Mouse (Mus musculus): ENCODE data around the gene Akt3.

Gene Akt3

DNA sequence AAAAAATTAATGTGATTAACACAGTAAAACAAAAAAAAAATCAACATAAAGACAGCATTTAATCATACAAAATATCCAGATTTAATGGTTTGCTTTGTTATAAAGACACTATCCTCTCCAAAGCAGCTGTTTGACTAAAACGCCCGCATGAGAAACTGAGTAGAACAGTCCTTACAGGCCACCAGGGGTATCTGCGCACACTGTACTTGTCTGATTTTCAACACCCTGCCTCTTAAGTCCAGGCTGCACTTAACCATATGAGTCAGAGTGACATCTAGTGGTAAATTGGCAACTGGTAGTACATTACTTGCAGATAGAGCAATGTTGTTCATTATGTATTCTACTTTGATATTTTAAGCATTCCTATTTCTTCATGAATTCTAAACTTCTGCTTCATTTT, 69.3 kb downstream of the Akt3 start:
- DNase-seq (ENCODE audit: low spot score in 2 of 2), result peak; percentile 23 to 58

DNA sequence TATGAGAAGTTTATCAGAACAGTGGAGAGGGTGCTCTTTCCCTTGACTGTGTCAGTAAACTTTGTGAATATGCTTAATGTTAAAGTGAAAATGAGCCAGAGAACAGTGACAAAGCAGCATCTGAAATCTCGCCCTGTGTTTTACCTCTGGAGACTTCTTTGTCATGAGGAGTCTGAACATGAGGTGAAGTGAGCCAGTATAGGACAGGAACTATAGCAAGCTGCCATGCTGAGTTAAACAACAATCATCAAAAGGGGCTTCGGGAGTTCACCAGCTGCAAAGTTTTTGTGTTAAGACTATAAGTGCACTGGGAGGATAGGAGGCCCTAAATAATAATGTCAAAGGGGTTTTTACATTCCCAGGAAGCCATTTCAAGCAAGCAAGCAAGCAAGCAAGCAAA, 71.3 kb downstream of the Akt3 start:
- no peak for DNase-seq (ENCODE audit: low spot score in 2 of 2)

DNA sequence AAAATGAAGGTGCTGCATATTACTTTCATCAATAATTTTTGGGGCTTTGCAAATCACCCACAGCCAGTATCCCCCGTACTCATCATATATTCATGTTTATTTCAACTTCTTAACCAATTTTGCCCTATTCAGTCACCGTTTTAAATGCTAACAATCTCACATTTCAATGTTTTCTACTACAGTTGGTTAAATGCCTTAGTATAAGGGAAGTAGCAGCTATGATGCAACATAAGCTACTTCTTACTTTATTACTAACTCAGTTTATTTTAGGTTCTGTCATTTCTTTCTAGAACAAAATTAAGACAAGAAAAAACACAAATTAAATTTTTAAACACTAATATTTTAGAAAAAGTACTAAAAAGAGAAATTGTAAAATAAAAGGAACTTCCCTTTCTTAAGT, 78.4 kb downstream of the Akt3 start:
- no peak for DNase-seq (ENCODE audit: low spot score in 2 of 2)

DNA sequence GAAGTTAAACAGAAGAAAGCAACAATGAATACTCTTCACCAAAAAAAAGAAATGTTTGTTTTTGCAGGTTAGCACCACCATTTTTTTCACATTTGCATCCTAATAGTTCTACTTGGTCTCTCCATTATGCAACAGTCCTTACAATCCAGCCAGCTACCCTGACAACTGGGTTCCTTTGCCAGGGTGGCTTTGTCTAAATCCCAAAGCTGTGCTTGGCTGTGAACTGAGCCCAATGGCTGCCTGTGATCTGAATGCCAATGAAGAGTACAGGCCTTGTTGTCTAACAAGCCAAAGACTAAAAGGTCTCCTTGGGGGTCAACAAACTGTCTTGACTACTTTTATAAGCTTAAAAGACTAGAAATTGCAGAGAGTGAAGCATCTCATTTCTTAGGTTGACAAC, 82.6 kb downstream of the Akt3 start:
- no peak for DNase-seq (ENCODE audit: low spot score in 2 of 2)

DNA sequence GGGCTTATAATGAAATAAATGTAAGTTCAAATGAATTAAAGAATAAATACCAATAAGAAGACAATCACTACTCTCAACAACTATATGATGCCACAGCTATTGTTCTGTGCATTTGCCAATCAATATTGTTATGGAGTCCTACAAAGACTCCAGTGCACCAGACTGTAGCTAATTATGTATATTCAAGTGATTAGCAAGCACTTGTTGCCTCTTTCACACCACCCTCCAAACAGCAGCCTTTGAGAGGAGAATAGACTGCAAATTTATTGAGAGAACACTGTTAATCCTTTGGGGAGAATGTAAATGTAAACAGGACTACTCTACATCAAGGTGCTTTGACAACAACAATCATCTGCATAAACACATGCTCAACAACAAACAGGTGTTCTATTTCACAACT, 86.7 kb downstream of the Akt3 start:
- DNase-seq (ENCODE audit: low spot score in 2 of 2), result no peak

DNA sequence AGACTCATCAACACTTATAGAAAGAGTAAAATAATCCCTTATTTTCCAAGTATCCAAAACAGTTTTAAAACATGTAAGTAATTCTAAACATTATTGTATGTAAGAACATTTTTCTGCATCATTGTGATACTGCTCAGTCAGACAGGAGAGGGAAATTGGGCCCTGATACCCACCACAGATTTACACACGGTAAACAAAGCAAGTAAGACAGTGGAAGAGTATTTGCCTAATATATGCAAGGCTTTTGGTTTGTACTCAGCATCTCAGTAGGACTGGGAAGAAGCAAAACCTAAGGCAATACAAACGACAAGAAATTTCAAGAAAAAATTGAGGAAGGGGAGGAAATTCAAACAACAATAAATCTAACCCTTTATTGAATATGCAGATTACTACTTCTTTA, 92.2 kb downstream of the Akt3 start:
- no peak for DNase-seq (ENCODE audit: low spot score in 2 of 2)

DNA sequence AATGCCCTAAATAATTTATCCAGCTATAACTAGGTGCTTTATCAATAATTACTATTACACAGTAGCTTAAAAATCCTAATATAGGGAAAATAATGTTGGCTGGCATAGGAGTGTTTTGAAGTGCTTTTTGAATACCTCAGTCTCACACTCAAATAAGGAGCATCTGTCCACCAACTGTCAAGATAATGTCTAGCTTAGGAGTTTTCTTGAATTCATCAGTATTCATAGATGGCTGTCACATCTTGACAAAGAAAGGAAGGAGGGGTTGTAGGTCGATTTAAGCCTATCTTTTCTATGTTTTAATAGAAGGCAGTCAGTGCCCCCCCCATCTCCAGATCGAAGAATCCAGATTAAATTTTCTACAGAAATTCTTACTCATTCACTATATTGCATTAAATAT, 92.7 kb downstream of the Akt3 start:
- no peak for DNase-seq (ENCODE audit: low spot score in 2 of 2)

DNA sequence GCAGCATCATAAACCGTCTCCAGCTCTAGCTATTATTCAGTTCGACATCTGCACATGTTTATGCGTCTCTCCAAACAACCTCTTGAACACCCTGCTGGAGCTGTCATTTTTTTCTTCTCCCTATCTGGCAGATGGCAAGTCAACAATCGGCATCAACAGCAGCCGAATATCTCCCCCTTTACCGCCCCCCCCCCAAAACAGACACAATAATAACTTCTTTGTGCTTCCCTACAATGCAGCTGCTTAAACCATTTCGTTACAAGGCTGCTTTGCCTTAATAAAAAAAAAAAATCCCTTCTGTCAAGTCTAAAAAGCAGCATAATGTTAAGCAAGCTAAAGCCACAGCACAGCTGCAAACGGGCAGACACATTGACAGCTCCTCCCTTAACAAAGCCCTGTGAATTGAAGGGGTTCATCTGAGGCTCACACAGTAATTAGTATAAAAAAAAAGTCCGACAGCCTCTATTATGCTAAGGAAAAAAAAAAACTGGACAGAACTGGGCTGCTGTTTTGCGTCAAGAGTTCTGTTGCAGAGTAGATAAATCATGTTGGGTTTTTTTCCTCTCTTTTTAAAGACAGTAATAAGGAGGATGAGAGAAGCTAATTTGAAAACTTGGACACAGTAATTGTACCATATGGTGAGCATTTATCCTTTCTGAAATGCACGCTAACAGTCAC, 107.5 kb downstream of the Akt3 start:
- DNase-seq (ENCODE audit: low spot score in 2 of 2), result no peak

DNA sequence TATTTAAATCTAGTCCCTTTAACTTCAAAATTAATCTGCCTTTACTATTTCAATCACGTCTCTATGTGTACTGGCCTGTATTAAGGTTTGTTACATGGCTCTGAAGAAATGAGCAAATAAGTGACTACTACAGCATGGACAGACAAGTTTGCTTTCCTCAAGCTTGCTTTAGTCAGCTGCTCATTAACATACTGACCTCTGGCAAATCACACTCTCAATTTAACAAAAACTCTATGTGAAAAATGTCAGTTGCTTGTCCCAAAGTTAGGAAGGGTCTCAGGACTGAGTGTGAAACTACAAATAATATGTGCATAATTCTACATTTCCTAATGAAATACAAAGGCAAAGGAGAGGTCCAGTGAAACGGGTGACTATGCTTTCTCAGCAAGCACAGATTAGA, 109.3 kb downstream of the Akt3 start:
- DNase-seq (ENCODE audit: low spot score in 2 of 2), result no peak

DNA sequence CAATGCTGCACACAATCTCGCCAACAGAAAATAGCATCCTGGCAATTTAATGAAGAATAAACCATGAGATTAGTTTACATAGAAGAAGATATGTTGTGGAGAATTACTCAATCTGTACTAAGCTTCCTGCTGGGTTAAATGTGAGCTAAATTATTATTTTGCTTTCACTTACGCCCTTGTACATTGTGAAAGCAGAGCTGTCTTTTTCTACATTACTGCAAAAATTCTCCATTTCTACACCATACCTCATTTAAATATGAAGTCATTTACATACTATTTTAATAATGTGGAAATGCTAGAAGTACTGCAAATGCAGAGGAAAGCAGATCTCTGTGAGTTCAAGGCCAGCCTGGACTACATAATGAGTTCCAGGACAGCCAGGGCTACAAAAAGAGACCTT, 116.5 kb downstream of the Akt3 start:
- DNase-seq (ENCODE audit: low spot score in 2 of 2), result no peak

DNA sequence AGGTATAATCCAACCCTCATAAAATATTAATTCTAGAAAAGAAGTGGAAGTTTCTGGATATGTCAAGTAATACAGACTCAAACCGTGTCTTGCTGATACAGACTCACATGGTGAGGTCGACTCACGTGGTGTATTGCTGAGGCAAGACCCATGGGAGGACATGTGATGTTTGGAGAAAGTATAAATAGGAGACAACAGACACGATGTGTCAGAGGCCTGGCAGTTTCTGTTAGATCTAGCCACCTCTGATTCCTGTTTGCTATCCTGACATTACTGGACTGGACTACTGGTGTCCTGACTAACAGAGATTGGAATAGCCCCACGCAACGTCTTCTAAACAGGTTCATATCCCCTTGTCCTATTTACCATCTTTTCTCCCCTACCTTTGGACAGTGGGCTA, 118.4 kb downstream of the Akt3 start:
- no peak for DNase-seq (ENCODE audit: low spot score in 2 of 2)

DNA sequence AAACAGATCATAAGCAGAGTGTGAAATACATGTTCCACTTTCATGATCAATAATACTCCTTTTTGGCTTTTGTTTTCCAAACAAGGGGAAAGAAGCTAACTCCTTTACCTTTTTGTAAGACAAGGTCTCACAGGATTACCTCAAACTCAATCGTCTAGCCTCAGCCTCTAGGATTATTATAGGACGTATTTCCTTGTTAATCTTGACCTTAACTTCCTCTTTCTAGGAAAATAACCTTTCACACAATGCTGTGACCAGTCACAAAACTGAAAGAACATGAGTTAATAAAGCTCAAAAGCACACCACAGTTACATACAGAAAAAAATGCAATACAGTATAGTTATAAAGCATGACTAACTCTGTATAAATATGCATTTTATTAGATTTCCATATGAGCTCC, 126.5 kb downstream of the Akt3 start:
- no peak for DNase-seq (ENCODE audit: low spot score in 2 of 2)

DNA sequence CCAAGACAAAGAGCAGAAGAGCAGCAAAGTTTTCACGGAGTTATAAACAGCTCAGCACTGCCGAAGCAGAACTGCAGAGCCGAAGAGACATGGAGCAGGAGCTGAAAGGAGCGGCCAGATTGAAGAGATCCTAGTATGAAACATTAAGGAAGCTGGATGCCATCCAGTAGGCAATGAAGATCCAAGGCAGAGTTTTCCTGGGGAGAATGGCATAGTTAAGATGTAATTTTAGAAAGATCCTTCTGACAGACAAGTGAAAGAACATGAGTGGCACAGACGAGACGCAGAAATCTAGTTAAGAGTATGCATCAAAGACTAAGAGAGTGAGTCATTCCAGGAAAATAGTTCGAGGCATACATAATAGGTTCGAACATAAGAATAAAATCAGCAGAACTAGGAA, 131.3 kb downstream of the Akt3 start:
- DNase-seq (ENCODE audit: low spot score in 2 of 2), result no peak

DNA sequence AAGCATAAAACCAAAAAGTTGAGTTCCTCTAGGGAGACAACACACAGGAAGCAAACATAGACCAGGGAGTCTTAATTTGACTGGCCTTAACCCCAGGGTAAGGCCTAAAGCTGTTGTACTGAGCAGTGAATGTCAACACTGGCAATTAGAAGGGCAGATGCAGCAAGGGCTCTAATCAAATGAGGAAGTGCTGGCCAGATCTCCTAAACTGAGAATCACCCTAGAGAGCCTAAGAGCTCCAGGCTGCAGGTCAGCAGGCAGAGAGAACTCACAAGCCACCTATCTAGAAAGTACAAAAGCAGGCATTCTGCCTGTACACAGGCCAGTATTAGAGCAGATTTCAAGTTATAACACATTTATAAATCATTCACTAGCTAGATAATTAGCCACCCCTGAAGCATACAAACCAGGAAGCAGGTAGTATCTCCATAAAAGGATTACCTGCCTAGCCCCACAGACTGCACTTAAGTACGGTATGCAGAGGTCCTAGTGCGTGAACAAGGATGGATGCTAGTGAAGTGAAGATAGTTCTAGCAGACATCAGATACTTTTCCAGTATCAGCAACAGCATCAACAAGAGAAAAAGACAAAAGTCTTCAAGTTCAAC, 147.2 kb downstream of the Akt3 start:
- DNase-seq (ENCODE audit: low spot score in 2 of 2), result no peak

DNA sequence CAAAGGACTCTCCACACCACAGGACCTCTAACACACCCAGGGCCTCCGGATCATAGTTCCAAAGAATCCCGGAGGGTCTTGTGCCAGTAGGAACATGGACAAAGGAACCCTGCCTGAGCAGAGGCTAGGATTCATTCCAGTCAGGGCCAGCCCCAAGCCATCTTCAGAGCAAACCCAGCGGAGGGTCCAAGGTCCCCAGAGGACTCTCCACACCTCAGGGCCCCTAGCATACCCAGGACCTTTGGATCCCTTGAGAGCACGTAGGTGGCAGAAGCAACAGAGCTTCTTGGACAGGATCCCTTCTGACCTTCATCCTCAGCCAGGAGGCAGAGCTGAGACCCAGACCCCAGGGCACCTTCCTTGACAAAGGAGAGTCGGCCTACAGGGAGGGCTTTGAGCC, 167.5 kb downstream of the Akt3 start:
- no peak for DNase-seq (ENCODE audit: low spot score in 2 of 2)

DNA sequence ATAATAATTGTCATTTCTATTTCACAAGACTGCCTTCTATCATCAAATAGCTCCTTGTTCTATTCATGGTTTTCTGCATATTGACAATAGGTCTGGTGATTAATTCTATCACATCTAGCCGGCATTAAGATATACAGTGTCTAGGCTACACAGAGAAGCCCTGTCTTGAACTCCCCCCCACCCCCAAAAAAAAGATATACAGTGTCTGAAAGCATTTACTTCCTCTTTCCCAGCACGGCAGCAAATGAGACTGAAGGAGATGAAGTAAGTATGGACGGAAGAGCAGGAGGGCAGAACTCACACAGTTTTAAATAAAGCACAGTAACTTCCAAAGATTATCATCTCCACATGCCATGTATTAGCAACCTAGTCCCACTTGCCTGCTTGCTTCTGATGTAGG, 168.5 kb downstream of the Akt3 start:
- DNase-seq (ENCODE audit: low spot score in 2 of 2), result no peak

DNA sequence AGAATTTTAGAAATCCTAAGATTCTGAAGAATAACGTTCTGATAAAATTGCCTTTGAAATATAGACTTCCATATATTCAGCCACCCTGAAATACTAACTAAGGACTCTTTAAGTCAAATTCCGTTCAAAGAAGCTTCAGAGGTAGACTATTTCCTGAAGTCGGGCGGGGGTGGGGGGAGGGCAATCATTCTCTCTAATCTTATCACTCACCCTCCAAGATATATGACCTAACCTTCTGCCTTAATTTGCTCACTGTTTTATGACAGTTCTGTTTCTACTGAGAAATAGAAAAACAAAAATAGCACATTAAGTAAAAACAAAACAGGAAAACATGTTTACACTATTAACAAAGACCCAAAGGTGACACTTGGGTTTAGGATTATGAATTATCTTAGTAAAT, 169.0 kb downstream of the Akt3 start:
- DNase-seq (ENCODE audit: low spot score in 2 of 2), result no peak

DNA sequence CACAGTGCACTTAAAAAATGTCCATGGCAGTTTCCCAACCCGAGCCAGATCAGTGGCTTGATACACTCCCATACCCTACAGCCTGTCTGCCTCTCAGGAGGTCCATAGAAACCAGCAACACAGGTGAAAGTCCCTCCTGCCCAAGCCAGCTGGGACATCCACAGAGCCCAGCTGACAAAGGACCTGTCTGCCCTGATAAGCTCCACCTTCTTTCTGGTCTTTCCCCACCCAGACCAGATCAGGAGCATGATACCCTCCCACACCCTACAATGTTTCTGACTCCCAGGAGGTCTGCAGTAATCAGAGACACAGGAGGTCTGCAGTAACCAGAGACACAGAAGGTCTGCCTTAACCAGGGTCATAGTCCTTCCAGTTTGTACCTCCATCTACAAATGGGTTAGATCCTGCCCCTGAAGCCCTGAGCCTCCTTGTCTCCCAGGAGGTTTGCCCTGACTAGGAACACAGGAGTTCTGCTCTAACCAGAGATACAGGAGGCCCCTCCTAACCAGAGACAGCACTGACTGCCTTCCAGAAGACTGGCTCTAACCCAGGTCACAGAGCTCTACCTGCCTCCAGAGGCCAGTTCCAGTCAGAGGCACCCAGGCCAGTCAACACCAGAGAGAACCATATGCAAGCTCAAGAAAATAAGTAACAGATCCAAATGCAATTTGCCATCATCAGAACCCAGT, 175.9 kb downstream of the Akt3 start:
- no peak for DNase-seq (ENCODE audit: low spot score in 2 of 2)

DNA sequence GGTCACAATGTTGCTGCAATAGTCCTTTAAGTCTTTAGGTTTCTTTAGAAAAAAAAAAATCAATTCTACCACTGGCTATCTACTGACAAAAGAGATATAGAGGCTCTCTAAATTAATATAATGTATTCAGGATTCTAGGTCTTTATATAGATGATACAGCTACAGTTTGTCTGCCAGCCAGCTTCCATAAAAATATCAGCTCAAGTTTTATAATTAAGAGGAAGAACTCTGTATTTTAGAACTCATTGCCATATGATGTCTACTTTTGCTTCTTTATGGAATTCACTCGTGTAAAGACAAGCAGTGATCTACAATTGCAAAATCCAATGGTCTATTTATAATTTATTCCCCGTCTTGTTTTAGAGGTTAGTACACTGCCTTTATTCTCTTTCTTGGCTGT, 188.8 kb downstream of the Akt3 start:
- no peak for DNase-seq (ENCODE audit: low spot score in 2 of 2)

DNA sequence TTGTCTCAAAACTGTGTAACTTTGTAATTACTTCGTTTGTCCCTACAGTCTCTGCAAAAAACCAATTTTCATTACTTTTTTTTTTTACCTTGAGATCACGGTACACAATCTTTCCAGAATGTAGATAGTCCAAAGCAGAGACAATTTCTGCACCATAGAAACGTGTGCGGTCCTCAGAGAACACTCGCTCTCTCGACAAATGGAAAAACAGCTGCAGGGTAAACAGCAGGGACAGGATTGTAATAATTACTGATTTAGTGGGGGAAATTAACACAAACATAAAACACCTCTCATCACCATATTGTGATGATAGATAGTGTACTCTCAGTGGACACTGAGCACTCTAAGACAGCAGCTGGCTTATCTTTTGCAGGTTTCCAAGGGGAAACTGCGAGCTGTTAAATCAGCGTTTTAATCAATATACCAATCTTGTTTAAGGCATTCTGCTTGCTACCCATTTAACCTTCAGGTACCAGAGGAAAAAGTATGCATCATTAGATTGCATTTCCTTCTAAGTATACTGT, 190.8 kb downstream of the Akt3 start:
- DNase-seq (ENCODE audit: low spot score in 2 of 2), result no peak

DNA sequence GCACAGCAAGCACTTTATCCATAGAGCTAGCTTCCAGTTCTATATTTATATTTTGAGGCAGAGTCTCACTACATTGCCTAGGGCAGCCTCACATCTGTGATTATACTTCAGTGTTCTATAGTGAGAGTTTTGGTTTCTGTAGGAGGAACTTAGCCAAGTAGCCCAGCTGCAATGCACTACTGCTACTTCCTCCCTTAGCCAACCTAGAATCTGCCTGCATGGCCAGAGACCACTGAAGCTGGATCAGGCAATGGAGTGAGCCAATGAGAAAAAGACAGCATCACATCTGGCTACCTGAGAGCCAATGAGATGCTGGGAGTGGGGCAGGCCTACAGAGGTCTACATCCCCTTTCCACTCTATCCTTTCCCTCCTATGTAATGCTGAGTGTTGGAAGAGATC, 192.3 kb downstream of the Akt3 start:
- DNase-seq (ENCODE audit: low spot score in 2 of 2), result no peak

DNA sequence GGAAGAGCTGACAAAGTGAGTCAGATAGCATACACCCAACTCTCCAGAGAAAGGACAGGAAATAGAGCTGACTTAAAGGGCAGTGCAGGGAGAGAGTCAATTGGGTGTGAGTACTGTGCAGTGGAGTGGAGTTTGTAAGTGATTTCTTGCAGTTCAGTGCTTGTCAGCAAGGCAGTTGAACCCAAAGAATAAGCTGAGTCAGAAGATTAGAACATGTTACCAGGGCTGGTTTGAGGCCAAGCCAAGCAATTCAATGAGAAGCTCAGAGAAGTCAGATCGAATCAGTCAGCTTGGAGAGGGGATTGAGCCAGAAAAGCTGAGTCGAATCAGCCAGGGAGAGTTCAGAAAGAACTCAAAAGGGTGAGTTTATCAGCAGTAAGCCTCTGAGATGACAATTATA, 196.2 kb downstream of the Akt3 start:
- no peak for DNase-seq (ENCODE audit: low spot score in 2 of 2)

DNA sequence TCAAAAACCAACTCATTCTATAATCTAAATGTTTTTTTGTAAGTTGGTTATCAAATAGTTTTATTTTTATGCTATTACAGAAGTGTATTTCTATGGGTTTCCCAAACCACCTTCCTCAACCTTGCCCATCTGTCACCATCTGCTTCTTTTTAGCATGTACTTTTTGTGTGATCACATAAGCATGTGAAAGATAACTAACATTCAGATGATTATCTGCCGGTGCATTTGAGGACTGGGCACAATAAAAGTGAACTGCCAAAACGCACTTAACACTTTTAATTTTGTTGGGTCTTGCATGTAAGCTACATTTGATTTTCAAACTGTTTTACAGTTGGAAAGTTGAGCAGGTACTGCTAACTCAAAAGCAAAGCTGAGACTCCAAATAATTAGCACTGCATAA, 203.1 kb downstream of the Akt3 start:
- DNase-seq (ENCODE audit: low spot score in 2 of 2), result no peak

Data from thymus, postnatal 10 days (tissue).